Mouse (Mus musculus) forebrain, embryonic 11.5 days (tissue): ENCODE results near the gene Sema3b. TPM values are rescaled to one million over a fixed set of nuclear protein-coding genes. Genes with fewer than 3 reads are reported as not detected.

ENCODE experiments used
- ATAC-seq: fragments of 200-750 bp; cut with Nextera tagmentation; replicated peaks from 2 replicates; pipeline ENCODE4 v1.8.0; 2017; ENCODE audit warnings: moderate TSS enrichment; ENCODE audit not compliant: low FRiP score
- DNase-seq: peaks from one replicate; pipeline ENCODE4 v3.0.0-alpha.2; 2017; ENCODE audit warnings: low spot score
- H3K27ac ChIP-seq: fragments of 300-500 bp; sonication (generic); 2 replicates; pipeline ENCODE4 v1.5.1; 2014; ENCODE audit warnings: low read depth, low read length
- H3K27me3 ChIP-seq: fragments of 300-500 bp; sonication (generic); 2 replicates; pipeline ENCODE4 v1.6.1; 2014; ENCODE audit warnings: mild to moderate bottlenecking, low read length, mixed read lengths; ENCODE audit not compliant: control insufficient read depth, insufficient read depth
- H3K36me3 ChIP-seq: fragments of 300-500 bp; sonication (generic); 2 replicates; pipeline ENCODE4 v1.6.1; 2014; ENCODE audit warnings: mild to moderate bottlenecking, low read length, moderate library complexity, mixed read lengths; ENCODE audit not compliant: control insufficient read depth, insufficient read depth
- H3K4me1 ChIP-seq: fragments of 300-500 bp; sonication (generic); replicated peaks from 2 replicates; pipeline ENCODE4 v1.6.1; 2014; ENCODE audit warnings: low read length, mixed read lengths; ENCODE audit not compliant: control insufficient read depth, insufficient read depth
- H3K4me2 ChIP-seq: fragments of 300-500 bp; sonication (generic); 2 replicates; pipeline ENCODE4 v1.6.1; 2014; ENCODE audit warnings: low read depth, mild to moderate bottlenecking, low read length, moderate library complexity, mixed read lengths; ENCODE audit not compliant: severe bottlenecking
- H3K4me3 ChIP-seq: fragments of 300-500 bp; sonication (generic); 2 replicates; pipeline ENCODE4 v1.5.1; 2014; ENCODE audit warnings: low read depth, low read length
- H3K9ac ChIP-seq: fragments of 300-500 bp; sonication (generic); 2 replicates; pipeline ENCODE4 v1.6.1; 2014; ENCODE audit warnings: low read length
- H3K9me3 ChIP-seq: fragments of 300-500 bp; sonication (generic); 2 replicates; pipeline ENCODE4 v1.6.1; 2016; ENCODE audit warnings: low read length, mixed read lengths; ENCODE audit not compliant: control insufficient read depth
- WGBS: fragments of 180-500 bp; shearing (Covaris S2); extraction: QIAGEN DNeasy Blood & Tissue Kit; methylation state at CpG from one replicate; pipeline ENCODE4 v1.1.7; 2014; 5-methylcytosine and 5-hydroxymethylcytosine counted together
- polyA plus RNA-seq: library from polyadenylated mRNA; unstranded; fragments of >200 nt; fragmentation: Nextera tagmentation; extraction: Ambion mirVana; gene quantifications from 2 replicates; pipeline ENCODE4 v1.2.1, GENCODE M21; 2014

Sema3b gene
- 1.7 TPM in 2 replicates for polyA plus RNA-seq

GRCm38 (mm10) chr9:107608741-107609432, at the start of gene Sema3b:
Gene Sema3b, minus strand, starts transcription at chr9:107609229.
- H3K4me1 ChIP-seq: peaks cover 53% of the 10 kb centered on the region
- no peak within 1 kb of the TSS for H3K4me2 ChIP-seq
- no peaks in the 10 kb centered on the region for H3K36me3 ChIP-seq
- H3K27me3 ChIP-seq: no peaks in the 10 kb centered on the region
- 0 out of 2 replicates have a peak within 1 kb of the TSS, but pooled peaks have one; percentile 19 for H3K27ac ChIP-seq
- WGBS: 43% methylated on average over 10 of the region's 12 CpGs
- H3K4me3 ChIP-seq: no peak within 1 kb of the TSS
- no peaks in the 10 kb centered on the region for H3K9me3 ChIP-seq
- ATAC-seq (no peak), DNase-seq (no peak)
- peak within 1 kb of the TSS; percentile 31 for H3K9ac ChIP-seq

GRCm38 (mm10) chr9:107658096-107658495, 49.1 kb upstream of the Sema3b start:
- Histone ChIP-seq H3K4me3 (no peak overlapping the region), H3K27me3 (no peaks in the 10 kb centered on the region), H3K36me3 (no peaks in the 10 kb centered on the region), H3K27ac (no peak overlapping the region), H3K9ac (no peak overlapping the region), H3K4me1 (peaks cover 2% of the 10 kb centered on the region; the same call in 1 of the 2 replicates), H3K9me3 (no peaks in the 10 kb centered on the region), H3K4me2 (no peak overlapping the region)
- no peak for DNase-seq
- ATAC-seq: no peak
- 86% methylated on average over 6 of the region's 6 CpGs for whole genome bisulfite sequencing

GRCm38 (mm10) chr9:107657144-107657543, 48.1 kb upstream of the Sema3b start:
- no peak overlapping the region for H3K4me2 ChIP-seq
- WGBS: 88% methylated on average over 5 of the region's 5 CpGs
- no peak overlapping the region for H3K4me3 ChIP-seq
- H3K9me3 ChIP-seq: no peaks in the 10 kb centered on the region
- DNase-seq (no peak), ATAC-seq (no peak)
- no peak overlapping the region for H3K27ac ChIP-seq
- 0 out of 2 replicates have a peak, but pooled peaks cover 2% of the 10 kb centered on the region for H3K4me1 ChIP-seq
- H3K36me3 ChIP-seq: no peaks in the 10 kb centered on the region
- no peaks in the 10 kb centered on the region for H3K27me3 ChIP-seq
- no peak overlapping the region for H3K9ac ChIP-seq

GRCm38 (mm10) chr9:107654585-107654984, 45.6 kb upstream of the Sema3b start:
- DNase-seq (no peak), ATAC-seq (no peak)
- Histone ChIP-seq H3K27me3 (no peaks in the 10 kb centered on the region), H3K27ac (no peak overlapping the region), H3K36me3 (no peaks in the 10 kb centered on the region), H3K9ac (no peak overlapping the region), H3K4me1 (peaks cover 3% of the 10 kb centered on the region; the same call in 1 of the 2 replicates), H3K4me2 (no peak overlapping the region), H3K9me3 (no peaks in the 10 kb centered on the region), H3K4me3 (no peak overlapping the region)
- WGBS: 87% methylated on average over 4 of the region's 4 CpGs

- Histone ChIP-seq H3K9me3 (no peaks in the 10 kb centered on the region), H3K27me3 (no peaks in the 10 kb centered on the region), H3K4me3 (no peak overlapping the region), H3K36me3 (no peaks in the 10 kb centered on the region), H3K27ac (no peak overlapping the region), H3K9ac (no peak overlapping the region), H3K4me1 (peaks cover 2% of the 10 kb centered on the region; the same call in 1 of the 2 replicates), H3K4me2 (no peak overlapping the region)
- ATAC-seq: no peak
- DNase-seq: no peak
- 88% methylated on average over 2 of the region's 2 CpGs for WGBS
These were observed 44.4 kb upstream of the Sema3b start for GRCm38 (mm10) chr9:107653474-107653873.

GRCm38 (mm10) chr9:107650708-107651481, 41.9 kb upstream of the Sema3b start:
- Histone ChIP-seq H3K4me3 (no peak overlapping the region), H3K4me2 (no peak overlapping the region), H3K27ac (no peak overlapping the region), H3K9ac (no peak overlapping the region), H3K27me3 (no peaks in the 10 kb centered on the region), H3K9me3 (no peaks in the 10 kb centered on the region), H3K36me3 (no peaks in the 10 kb centered on the region), H3K4me1 (peaks cover 2% of the 10 kb centered on the region; the same call in 1 of the 2 replicates)
- WGBS: 43% methylated on average over 12 of the region's 12 CpGs
- DNase-seq (no peak), ATAC-seq (peak; percentile 63; the same call in 1 of the 2 replicates)

GRCm38 (mm10) chr9:107650225-107650624, 41.2 kb upstream of the Sema3b start:
- H3K9me3 ChIP-seq: no peaks in the 10 kb centered on the region
- no peak overlapping the region for H3K9ac ChIP-seq
- no peak overlapping the region for H3K4me2 ChIP-seq
- DNase-seq: no peak
- H3K36me3 ChIP-seq: no peaks in the 10 kb centered on the region
- no peak overlapping the region for H3K4me3 ChIP-seq
- peaks cover 2% of the 10 kb centered on the region; the same call in 1 of the 2 replicates for H3K4me1 ChIP-seq
- H3K27ac ChIP-seq: no peak overlapping the region
- WGBS: 80% methylated on average over 7 of the region's 7 CpGs
- H3K27me3 ChIP-seq: no peaks in the 10 kb centered on the region
- ATAC-seq: no peak

- WGBS: 65% methylated on average over 3 of the region's 3 CpGs
- Histone ChIP-seq H3K9ac (no peak overlapping the region), H3K4me2 (no peak overlapping the region), H3K9me3 (no peaks in the 10 kb centered on the region), H3K27me3 (no peaks in the 10 kb centered on the region), H3K4me1 (peaks cover 5% of the 10 kb centered on the region; the same call in 1 of the 2 replicates), H3K36me3 (no peaks in the 10 kb centered on the region), H3K4me3 (no peak overlapping the region), H3K27ac (no peak overlapping the region)
- DNase-seq (no peak), ATAC-seq (no peak)
These were observed 39.7 kb upstream of the Sema3b start for GRCm38 (mm10) chr9:107648767-107649166.
